Mouse (Mus musculus) layer of hippocampus, adult 18-20 months (tissue): ENCODE data around the gene Ssu2. TPM values are rescaled to one million over a fixed set of nuclear protein-coding genes. Genes with fewer than 3 reads are reported as not detected.
A peak's percentile ranks its signal among the peaks of the same experiment; 100 is the strongest.

Experiments used
- DNase-seq, 2 experiments: peaks; one replicate each; pipeline ENCODE4 v3.0.0; 2022; ENCODE audit warnings: low spot score in 2 of 2
- total RNA-seq, 2 experiments: library from RNA; stranded (reverse); gene quantifications; 2 replicates each; pipeline ENCODE4 v1.2.3; 2021

Gene Ssu2
- total RNA-seq, 2 experiments from 2014 or later = 0.46 TPM; not detected in 1

- DNase-seq = no peak
Measured at GRCm38 (mm10) chr6:112359341-112359740, 28.5 kb downstream of the Ssu2 start.

DNA sequence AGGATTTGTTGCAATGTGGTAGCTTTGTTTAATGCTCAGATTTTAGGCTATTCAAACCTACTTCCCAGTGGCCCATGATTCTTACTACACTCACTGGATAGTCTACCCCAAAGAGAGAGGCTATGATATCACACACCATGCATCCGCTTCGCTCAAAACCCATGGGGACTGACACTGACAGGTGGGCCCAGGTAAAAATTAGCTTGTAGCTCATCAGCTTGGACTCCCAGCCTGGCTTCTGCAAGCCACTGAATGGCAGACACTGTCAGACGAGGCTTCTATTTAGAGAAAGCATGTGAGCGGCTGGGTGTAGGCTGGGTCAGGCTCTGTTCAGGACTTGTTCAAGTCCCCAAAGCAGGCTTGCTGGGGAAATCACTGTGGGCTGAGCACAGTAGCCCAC, 37.4 kb downstream of the Ssu2 start:
- no peak for DNase-seq

GRCm38 (mm10) chr6:112339016-112339415, 48.8 kb downstream of the Ssu2 start:
- no peak for DNase-seq

DNA sequence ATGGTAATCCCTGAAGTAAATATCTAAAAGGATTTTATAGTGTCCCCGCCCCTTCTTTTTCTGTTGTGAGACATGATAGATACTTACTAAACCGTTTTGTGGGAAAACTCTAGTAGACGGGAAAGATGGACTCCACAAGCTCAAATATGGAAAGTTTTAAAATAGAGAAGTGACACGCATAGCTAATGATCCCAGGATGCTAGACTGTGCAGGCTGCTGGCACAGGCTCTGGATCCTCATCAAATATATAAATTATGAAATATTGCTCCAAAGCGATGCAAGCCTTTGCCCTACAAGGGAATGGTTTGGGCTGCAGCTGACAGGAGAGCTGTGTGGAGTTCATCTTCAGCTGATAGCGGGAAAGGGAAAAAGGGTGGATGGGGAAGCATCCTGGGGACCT, 50.2 kb downstream of the Ssu2 start:
- no peak for DNase-seq

DNA sequence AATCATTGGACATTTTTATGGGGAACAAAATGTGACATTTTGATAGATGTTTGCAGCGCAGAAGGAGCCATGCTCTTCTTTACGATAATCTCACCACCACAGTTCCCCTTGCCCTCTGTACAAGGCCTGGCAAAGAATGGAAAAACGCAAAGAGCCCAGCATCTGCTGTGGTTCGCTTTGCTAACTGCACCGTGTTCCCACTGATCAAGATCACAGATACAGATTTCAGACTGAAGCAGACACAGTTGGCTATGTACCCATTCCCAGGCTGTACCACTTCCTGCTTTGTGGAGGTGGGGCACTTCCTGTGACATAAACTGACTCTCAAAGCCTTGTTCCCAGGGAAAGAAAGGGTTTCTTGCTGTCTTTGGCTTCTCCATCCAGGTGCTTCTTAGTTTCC, 53.9 kb downstream of the Ssu2 start:
- no peak for DNase-seq

DNA sequence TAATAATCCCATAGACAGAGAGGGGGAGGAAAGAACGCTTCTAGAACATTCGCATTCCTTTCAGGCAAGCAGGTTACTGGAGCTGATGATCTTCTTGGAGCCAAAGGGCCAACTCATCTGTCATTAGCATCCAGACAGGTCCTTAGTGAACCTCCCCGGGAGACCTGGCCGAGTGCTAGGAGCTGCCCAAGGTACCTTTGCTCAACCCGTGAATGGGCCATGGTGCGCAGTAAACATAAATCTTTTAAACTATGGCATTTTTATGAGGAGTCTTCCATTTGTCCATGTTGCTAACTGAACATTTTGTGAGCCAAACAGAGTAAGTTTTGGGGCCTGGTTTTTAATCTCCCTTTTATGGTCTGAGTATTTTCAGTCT, 56.6 kb downstream of the Ssu2 start:
- no peak for DNase-seq

DNA sequence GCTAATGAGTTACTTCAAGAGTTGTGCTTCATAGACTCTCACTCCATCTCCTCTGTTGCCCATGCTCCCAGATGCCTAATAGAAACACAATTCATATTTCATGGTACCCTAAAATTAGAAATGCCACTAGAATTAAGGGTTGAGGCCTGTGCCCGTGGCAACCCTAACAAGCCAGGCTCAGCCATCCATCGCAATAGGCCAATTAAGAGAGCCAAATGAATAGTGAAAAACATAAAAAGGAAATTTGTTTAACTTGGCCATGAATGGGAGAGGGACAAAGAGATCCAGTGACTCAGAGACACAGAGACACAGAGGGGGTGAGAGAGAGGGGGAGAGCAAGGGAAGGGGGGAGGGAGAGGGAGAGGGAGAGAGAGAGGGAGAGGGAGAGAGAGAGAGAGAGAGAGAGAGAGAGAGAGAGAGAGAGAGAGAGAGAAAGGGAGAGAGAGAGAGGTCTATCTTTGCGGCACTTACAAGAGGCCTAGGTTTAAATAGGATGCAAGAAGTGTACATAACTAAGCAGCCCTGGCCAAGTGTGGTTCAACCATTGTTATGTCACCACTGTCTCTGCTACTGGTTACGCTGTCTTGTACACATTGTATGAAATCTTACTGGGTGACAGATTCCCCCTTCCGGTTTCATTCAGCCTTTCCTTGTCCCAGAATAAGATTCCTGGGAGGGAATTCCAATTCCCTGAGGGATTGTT, 57.2 kb downstream of the Ssu2 start:
- DNase-seq = no peak

DNA sequence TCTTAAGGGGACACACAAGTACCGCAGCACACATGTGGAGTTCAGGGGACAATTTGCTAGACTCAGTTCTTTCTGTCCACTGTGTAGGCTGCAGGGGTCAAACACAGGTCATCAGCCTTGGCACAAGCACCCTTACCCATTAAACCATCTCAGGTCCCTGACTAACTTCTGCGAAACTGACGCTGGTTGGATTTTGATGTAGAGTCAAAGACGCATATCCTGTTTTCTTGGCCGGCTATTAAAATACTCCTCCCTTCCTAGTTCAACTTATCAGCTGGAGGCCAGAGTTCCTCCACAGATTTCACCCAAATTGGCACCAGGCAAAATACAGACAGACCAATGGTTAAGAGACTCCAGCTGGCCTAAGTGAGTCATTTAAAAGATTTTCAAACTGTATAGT, 60.0 kb downstream of the Ssu2 start:
- DNase-seq = no peak

DNA sequence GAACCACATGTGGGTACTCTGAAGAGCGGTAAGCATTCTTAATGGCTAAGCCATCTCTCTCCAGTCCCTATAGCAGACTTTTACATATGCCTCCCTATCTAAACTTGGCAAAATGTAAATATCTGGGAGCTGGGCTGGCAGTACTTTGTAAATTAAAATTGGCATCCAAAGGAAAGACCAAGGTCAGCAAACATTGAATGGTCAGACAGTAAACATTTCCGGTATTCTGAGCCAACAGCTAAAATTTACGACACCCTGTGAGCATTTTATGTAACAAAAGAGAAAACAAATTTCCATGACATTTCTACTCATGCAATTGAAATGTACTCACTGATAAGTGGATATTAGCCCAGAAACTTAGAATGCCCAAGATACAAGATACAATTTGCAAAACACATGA, 62.6 kb downstream of the Ssu2 start:
- DNase-seq = no peak

DNA sequence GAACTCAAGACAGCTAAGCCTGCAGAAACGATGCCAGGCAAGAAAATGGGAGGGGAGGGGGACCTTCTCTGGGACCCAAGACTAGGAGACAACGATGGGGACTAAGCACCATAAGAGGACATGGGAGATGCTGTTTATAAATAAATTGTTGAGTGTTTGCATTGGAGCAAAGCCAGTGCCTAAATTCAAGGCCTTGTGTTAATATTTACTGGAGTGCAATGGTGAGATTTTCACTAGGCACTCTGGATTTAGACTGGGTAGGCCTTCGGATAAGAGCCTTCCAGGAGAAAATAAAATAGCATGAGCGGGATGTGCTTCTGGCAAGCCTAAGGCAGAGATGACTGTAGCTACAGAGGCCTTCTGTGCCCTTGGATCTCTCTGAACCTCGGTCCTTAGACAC, 64.9 kb downstream of the Ssu2 start:
- DNase-seq = no peak

DNA sequence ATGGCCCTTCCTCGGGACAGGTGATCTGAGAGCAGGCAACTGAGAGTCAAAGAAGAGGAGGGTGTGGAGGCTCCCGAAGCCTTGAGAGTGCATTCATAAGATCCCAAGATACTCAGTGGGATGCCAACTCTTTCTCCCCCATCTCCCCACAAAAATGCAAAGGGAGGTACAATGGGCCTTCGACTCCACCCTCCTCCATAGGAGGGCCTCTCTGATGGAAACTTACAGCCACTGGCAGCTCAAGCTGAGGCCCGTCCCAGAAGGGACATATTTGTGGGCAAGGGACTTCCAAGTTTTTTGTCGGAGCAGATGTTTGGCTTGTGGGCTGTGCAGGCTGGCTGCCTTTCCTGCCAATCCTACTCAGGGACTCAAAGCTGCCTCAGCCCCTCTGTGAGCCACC, 67.1 kb downstream of the Ssu2 start:
- no peak for DNase-seq

- no peak for DNase-seq
Measured at GRCm38 (mm10) chr6:112319449-112319848, 68.4 kb downstream of the Ssu2 start.

DNA sequence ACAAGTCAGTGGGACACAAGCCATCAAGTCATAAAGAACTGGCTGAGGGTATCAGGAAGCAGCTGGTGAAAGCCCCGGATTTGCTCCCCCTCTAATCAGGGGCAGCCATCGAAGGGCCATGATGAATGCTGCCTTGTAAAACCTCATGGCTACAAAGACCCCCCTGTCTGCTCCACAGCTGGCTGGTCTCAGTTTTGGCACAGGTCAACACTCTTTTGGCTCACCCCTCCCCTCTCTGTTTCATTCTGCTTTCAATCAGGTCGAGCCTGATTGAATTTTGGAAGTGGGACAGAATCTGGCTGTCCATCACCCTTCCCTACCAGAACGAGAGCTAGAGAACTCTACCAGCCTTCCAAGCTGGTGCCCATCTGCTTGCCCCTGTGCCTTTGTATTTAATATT, 76.4 kb downstream of the Ssu2 start:
- peak in 1 of 2 experiments; percentile 21 for DNase-seq

DNA sequence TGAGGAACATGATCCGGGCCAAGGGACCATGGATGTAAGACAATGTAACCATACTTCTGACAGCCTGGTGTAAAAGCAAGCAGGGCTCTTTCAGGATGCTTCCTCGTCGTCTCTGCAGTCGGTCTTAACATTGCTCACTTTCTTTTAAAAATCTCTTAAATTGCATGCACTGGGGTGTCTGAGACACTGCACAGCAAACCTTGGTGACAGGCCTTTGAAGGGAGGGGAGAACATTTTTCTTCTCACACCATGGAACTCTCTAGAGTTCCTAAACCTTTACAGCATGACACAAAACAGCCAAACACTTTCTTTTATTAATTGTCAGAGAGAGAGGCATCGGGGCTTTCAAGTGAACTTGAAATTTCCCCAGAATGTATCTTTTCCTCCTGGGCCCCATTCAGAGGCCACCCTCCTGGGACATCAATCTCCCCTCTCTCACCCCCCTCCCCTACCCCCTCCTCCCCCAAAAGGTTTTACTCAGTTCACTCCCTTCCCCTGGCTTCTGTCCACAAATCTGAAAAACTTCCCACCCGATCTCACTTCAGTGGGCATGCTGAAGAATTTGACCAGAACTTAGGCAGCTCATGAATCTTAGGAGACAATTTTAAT, 78.4 kb downstream of the Ssu2 start:
- DNase-seq = no peak

Other genes starting within 250 kb of the Ssu2 start
- gene Lmcd1, start 114.3 kb downstream of the Ssu2 start, total RNA-seq = 1 to 10 TPM; 6.7 to 8.6 TPM
- under 1 TPM; 0.86 to 0.92 TPM for gene Cav3, start 71.5 kb upstream of the Ssu2 start, total RNA-seq
- 1 to 10 TPM; 6.9 to 7.9 TPM for gene Oxtr, start 101.9 kb upstream of the Ssu2 start, total RNA-seq